Mouse (Mus musculus) liver, adult 2 months (tissue): ENCODE measurements at regions not wholly inside any gene's neighbourhood (a gene's known extent, or its start where the extent isn't known, plus 50 kb on each side); places are given as distances from the start of the nearest gene placed in this dataset.

ENCODE experiments used
- DNase-seq: peaks from one replicate; pipeline ENCODE4 v3.0.0-alpha.2; 2011; ENCODE audit warnings: low read depth, low spot score; ENCODE audit errors: extremely low read depth
- H3K27ac ChIP-seq: fragments of 200-500 bp; replicated peaks from 2 replicates; pipeline ENCODE4 v1.5.1; 2012; ENCODE audit warnings: low read depth, mild to moderate bottlenecking, control low read depth, inconsistent platforms, low read length; ENCODE audit not compliant: insufficient read depth
- H3K27me3 ChIP-seq: fragments of 200-500 bp; 2 replicates; pipeline ENCODE4 v1.6.1; 2012; ENCODE audit warnings: mild to moderate bottlenecking, moderate library complexity, low read length, inconsistent platforms; ENCODE audit not compliant: control insufficient read depth, insufficient read depth
- H3K36me3 ChIP-seq: fragments of 200-500 bp; 2 replicates; pipeline ENCODE4 v1.6.1; 2012; ENCODE audit warnings: low read length, inconsistent platforms; ENCODE audit not compliant: control insufficient read depth, insufficient read depth
- H3K4me1 ChIP-seq: fragments of 200-500 bp; 2 replicates; pipeline ENCODE4 v1.6.1; 2011; ENCODE audit warnings: low read length; ENCODE audit not compliant: control insufficient read depth, insufficient read depth
- H3K4me3 ChIP-seq: fragments of 200-500 bp; 2 replicates; pipeline ENCODE4 v1.5.1; 2011; ENCODE audit warnings: low read depth, mild to moderate bottlenecking, control low read depth, low read length, moderate library complexity; ENCODE audit not compliant: insufficient read depth
- H3K79me2 ChIP-seq: fragments of 200-500 bp; 2 replicates; pipeline ENCODE4 v1.6.1; 2012; ENCODE audit warnings: inconsistent platforms, mild to moderate bottlenecking, low read length, moderate library complexity; ENCODE audit not compliant: control insufficient read depth, insufficient read depth
- H3K9ac ChIP-seq: fragments of 200-500 bp; 2 replicates; pipeline ENCODE4 v1.6.1; 2012; ENCODE audit warnings: low read depth, mild to moderate bottlenecking, control low read depth, inconsistent platforms, low read length
- CTCF ChIP-seq: fragments of 200-500 bp; IDR thresholded peaks from 2 replicates; pipeline ENCODE4 v1.5.1; 2011; ENCODE audit warnings: low read depth, low read length, control low read depth
- POLR2A ChIP-seq: fragments of 200-500 bp; IDR thresholded peaks from 2 replicates; pipeline ENCODE4 v1.6.1; 2011; ENCODE audit warnings: low read length, control low read depth; ENCODE audit not compliant: insufficient read depth; ENCODE audit errors: extremely low read depth
- whole genome bisulfite sequencing: fragments of 180-500 bp; shearing (Covaris S2); methylation state at CpG from one replicate; pipeline ENCODE4 v1.1.7; 2018; 5-methylcytosine and 5-hydroxymethylcytosine counted together

DNA sequence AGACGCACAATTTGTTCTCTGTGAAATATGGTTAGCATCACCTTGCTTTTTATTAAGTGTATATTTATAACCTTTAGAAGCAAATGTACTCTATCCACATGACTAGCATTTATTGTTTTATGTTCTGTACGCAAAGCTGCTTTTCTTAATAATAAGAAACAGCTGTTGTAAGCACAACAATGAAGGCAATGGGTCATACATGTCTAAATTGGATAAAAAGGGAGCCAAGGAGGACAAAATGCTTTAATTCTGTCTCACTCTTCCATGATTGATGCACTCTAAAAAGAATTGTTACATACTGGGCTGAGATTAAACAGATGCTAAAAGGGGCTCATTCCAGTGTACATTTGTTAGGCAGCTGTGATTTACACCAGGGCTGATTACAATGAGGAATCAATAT lies 232.7 kb upstream of the Gm21293 start:
- no peaks in the 10 kb centered on the region for H3K36me3 ChIP-seq
- H3K4me3 ChIP-seq = no peak overlapping the region
- WGBS = 74% methylated on average over 2 of the region's 2 CpGs
- no peaks in the 10 kb centered on the region for H3K27me3 ChIP-seq
- H3K27ac ChIP-seq = no peak overlapping the region
- no peak overlapping the region for H3K9ac ChIP-seq
- TF ChIP-seq CTCF (no peak), POLR2A (no peak)
- no peaks in the 10 kb centered on the region for H3K4me1 ChIP-seq
- no peaks in the 10 kb centered on the region for H3K79me2 ChIP-seq
- no peak for DNase-seq

DNA sequence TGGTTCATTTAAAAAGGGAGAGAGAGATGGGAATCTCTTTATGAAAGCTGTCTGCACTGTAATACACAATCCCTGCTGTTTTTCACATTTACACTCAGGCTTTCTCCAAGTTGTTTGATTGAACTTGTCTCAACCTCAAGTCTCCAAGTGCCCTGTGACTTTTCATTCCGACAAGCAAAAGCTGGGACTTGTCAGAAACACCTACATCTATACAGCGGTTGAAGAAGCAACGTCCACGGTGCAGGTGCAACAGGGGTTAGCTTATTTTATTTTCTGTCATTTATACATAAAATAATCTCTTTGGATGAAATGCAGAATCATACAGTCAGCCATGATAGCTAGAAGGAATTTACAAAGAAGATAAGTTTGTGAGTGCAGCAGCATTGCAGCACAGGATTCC lies 184.6 kb upstream of the Gm21293 start:
- TF ChIP-seq POLR2A (no peak), CTCF (no peak)
- no peak for DNase-seq
- WGBS = 70% methylated on average over 4 of the region's 4 CpGs
- no peaks in the 10 kb centered on the region for H3K4me1 ChIP-seq
- H3K27me3 ChIP-seq = no peaks in the 10 kb centered on the region
- H3K9ac ChIP-seq = no peak overlapping the region
- H3K4me3 ChIP-seq = no peak overlapping the region
- H3K79me2 ChIP-seq = no peaks in the 10 kb centered on the region
- no peaks in the 10 kb centered on the region for H3K36me3 ChIP-seq
- H3K27ac ChIP-seq = no peak overlapping the region

DNA sequence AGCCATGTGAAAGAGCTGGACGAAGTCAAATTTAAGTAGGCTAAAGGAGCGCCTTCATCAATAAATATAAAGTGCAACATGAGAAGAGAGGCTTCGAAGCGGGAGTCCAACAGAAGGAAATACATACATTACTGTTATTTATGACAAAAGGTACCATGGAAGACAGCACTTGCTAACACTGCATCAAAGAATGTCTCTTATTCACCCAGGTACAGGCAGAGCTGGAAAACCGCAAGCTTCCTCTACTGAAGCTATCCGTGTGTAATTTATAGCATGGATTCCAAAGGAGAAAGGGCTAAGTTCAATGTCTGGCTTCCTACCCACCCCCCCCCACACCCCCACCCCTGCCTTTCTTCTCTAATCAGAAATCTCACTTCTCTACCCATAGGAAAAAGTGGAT lies 166.7 kb upstream of the Gm21293 start:
- Histone ChIP-seq H3K9ac (no peak overlapping the region), H3K27ac (no peak overlapping the region), H3K4me3 (no peak overlapping the region), H3K79me2 (no peaks in the 10 kb centered on the region), H3K36me3 (no peaks in the 10 kb centered on the region), H3K4me1 (no peaks in the 10 kb centered on the region), H3K27me3 (no peaks in the 10 kb centered on the region)
- TF ChIP-seq CTCF = no peak
- TF ChIP-seq POLR2A = no peak
- WGBS = 90% methylated on average over 6 of the region's 6 CpGs
- no peak for DNase-seq

DNA sequence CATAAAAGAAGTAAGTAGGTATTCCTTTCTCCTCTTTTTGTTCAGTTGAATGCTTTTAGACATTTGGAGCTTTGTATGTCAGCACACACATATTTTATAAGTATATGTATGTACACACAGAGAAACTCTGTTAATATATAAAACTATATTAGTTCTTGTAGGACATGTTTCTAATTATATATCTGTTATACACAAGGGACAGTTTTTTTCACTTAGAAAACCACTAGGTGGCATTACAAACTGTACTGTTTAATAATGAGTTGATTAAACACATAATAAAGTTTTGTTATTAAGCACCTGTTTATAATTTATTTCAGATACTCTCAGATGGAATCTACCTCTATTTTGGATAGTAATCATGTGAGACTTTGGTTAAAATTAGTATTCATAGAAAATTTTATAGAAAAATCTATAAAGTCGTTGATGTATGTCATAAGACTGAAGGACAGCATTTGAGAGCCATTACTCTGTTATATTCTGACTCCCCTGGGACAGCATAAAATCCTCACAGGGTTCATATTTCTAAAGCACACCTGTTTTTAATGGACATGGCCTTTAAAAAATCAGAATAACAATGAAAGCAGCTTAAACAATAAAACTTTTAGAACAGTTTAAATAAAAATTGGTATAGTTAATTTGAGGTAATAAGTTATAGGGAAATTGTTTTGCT lies 158.4 kb upstream of the Gm21293 start:
- TF ChIP-seq POLR2A = no peak
- no peak for TF ChIP-seq CTCF
- Histone ChIP-seq H3K4me1 (no peaks in the 10 kb centered on the region), H3K27me3 (no peaks in the 10 kb centered on the region), H3K4me3 (no peak overlapping the region), H3K9ac (no peak overlapping the region), H3K79me2 (no peaks in the 10 kb centered on the region), H3K36me3 (no peaks in the 10 kb centered on the region), H3K27ac (no peak overlapping the region)
- 34% methylated on average over 1 of the region's 1 CpGs for WGBS
- no peak for DNase-seq

DNA sequence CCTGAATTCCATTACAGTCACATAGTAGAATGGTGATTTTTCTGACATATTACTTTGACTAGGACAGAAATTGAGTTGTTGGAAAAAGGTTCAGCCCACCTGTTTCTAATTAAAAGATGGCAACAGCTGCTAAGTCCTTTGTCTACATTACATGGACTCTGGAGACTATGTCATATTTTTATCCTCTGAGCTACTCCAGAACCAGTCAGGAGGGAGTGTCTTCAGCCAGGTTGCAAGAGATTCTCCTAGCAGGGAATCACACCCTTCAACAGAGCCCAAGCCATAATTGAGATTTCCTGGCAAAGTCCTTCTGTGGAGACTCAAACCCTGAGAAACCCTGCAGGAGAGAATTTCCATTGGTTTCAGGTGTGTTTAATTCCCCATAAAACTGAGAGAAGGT lies 123.2 kb upstream of the Gm21293 start:
- Histone ChIP-seq H3K9ac (no peak overlapping the region), H3K4me3 (no peak overlapping the region), H3K79me2 (no peaks in the 10 kb centered on the region), H3K4me1 (no peaks in the 10 kb centered on the region), H3K27me3 (no peaks in the 10 kb centered on the region), H3K36me3 (no peaks in the 10 kb centered on the region), H3K27ac (no peak overlapping the region)
- no peak for DNase-seq
- TF ChIP-seq POLR2A (no peak), CTCF (no peak)

DNA sequence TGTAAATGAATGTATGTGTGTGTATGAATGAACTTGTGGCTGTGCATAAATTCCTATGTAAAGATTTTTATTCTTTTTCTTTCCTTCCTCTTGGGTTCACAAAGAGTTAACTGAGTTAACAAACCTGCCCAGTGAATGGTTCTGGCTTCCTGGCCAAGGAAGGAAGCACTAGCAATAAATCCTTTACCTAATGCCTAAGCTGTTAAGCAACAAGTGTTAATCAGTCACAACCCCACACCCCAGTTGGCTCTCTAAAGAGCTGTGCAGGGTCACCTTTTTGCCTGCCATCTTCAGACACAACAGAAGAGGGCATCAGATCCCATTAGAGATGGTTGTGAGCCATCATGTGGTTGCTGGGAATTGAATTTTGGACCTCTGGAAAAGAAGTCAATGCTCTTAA lies 121.2 kb upstream of the Gm21293 start:
- H3K27me3 ChIP-seq = no peaks in the 10 kb centered on the region
- H3K4me1 ChIP-seq = no peaks in the 10 kb centered on the region
- no peak overlapping the region for H3K27ac ChIP-seq
- H3K9ac ChIP-seq = no peak overlapping the region
- DNase-seq = no peak
- TF ChIP-seq CTCF = no peak
- H3K79me2 ChIP-seq = no peaks in the 10 kb centered on the region
- no peaks in the 10 kb centered on the region for H3K36me3 ChIP-seq
- no peak overlapping the region for H3K4me3 ChIP-seq

DNA sequence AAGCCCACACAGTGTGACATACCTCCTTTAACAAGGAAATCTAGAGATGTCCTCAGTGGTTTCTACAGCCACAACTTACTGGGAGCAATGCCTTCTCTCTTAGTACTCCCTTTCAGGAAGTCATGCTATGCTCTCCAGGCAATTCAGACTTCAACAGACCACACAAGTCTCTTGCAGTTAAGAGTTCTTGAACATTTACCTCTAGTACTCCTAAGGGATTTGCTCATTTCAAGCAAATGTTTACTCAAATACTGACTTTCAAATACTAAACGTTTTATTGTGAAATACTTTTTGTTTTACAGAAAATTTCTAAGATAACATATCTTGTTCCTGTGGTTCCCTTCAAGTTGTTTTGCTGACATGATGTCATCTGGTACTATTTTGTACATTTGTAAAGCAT lies 114.6 kb upstream of the Gm21293 start:
- no peak overlapping the region for H3K4me3 ChIP-seq
- no peaks in the 10 kb centered on the region for H3K79me2 ChIP-seq
- H3K36me3 ChIP-seq = no peaks in the 10 kb centered on the region
- no peak overlapping the region for H3K27ac ChIP-seq
- H3K9ac ChIP-seq = no peak overlapping the region
- no peaks in the 10 kb centered on the region for H3K4me1 ChIP-seq
- 21% methylated on average over 1 of the region's 1 CpGs for WGBS
- no peaks in the 10 kb centered on the region for H3K27me3 ChIP-seq
- no peak for DNase-seq
- TF ChIP-seq CTCF = no peak
- no peak for TF ChIP-seq POLR2A
